21 mouse cellular contexts compared by ENCODE assay signal in the genomic region with DNA sequence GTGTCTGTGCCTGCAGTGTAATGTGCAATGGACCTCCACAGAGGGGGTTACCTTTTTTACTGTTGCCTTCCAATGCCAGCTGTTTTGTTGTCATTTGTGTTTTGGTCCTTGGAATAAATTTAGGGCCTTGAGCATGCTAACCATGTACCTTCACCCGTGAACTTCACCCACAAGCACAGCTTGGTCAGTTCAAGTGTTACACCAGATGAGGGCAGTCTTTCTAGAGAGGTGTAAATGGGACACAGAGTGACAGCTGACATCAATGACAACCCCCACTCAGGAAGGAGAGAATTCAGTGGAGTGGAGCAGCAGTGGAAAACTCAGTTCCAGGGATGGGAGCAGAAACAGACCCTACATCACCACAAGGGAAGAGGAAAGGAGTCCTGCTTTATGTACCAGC. TPM values are rescaled to one million over a fixed set of nuclear protein-coding genes. Genes with fewer than 3 reads are reported as not detected.
DNase-seq lines count a peak whose midpoint lies in the region; ATAC-seq and TF ChIP-seq lines count a peak whose summit lies in the region.
"Had no signal": no experiment of that assay in that cellular context is flagged by ENCODE, and none has a peak within 500 bp of the region (broad histone marks: within the 10 kb centered on the region; RNA-seq: fewer than 3 reads in every experiment).

No protein-coding gene starts in this region.

- peak; percentile 57 for TF ChIP-seq CTCF in heart, adult 2 months (IDR thresholded peaks at IDR 0.05)
- TF ChIP-seq CTCF in liver, postnatal 0 days (IDR thresholded peaks at IDR 0.05; ENCODE audit: low read depth), result peak; percentile 47

- no peaks in the 10 kb centered on the region for H3K9me3 ChIP-seq in liver, postnatal 0 days (ENCODE audit: low read length)
- no peaks in the 10 kb centered on the region for H3K9me3 ChIP-seq in liver, embryonic 11.5 days (ENCODE audit: control insufficient read depth, low read length)
- H3K9me3 ChIP-seq in forebrain, embryonic 12.5 days, result no peaks in the 10 kb centered on the region
- H3K9me3 ChIP-seq: heart, embryonic 13.5 days; hindbrain, embryonic 13.5 days; lung, embryonic 15.5 days; neural tube, embryonic 15.5 days had no signal

- no peak for TF ChIP-seq EP300 in heart, adult 2 months (IDR thresholded peaks at IDR 0.05; ENCODE audit: insufficient read depth, low read depth, low read length)
- no peak for TF ChIP-seq EP300 in liver, postnatal 0 days (IDR thresholded peaks at IDR 0.05; ENCODE audit: low read depth)

- no peaks in the 10 kb centered on the region for H3K36me3 ChIP-seq in heart, adult 2 months (ENCODE audit: control insufficient read depth, insufficient read depth, low read length)
- no peaks in the 10 kb centered on the region for H3K36me3 ChIP-seq in liver, postnatal 0 days (replicated peaks; ENCODE audit: insufficient read depth, low read length)
- H3K36me3 ChIP-seq in liver, embryonic 11.5 days (ENCODE audit: control insufficient read depth, insufficient read depth, low read length), result no peaks in the 10 kb centered on the region
- H3K36me3 ChIP-seq in forebrain, embryonic 12.5 days (replicated peaks), result no peaks in the 10 kb centered on the region
- H3K36me3 ChIP-seq: heart, embryonic 13.5 days; hindbrain, embryonic 13.5 days; lung, embryonic 15.5 days; neural tube, embryonic 15.5 days had no signal

- no peak overlapping the region for H3K27ac ChIP-seq in heart, adult 2 months
- H3K27ac ChIP-seq in liver, postnatal 0 days (ENCODE audit: low read depth), result no peak overlapping the region
- H3K27ac ChIP-seq in liver, embryonic 11.5 days (ENCODE audit: low read depth, low read length), result no peak overlapping the region
- no peak overlapping the region for H3K27ac ChIP-seq in forebrain, embryonic 12.5 days
- H3K27ac ChIP-seq: heart, embryonic 13.5 days; hindbrain, embryonic 13.5 days; lung, embryonic 15.5 days; neural tube, embryonic 15.5 days had no signal

- H3K4me3 ChIP-seq in heart, adult 2 months, result no peak overlapping the region
- H3K4me3 ChIP-seq in liver, postnatal 0 days (ENCODE audit: low read depth, low read length), result no peak overlapping the region
- no peak overlapping the region for H3K4me3 ChIP-seq in liver, embryonic 11.5 days (ENCODE audit: low read depth, low read length)
- H3K4me3 ChIP-seq in forebrain, embryonic 12.5 days (replicated peaks), result no peak overlapping the region
- H3K4me3 ChIP-seq: heart, embryonic 13.5 days; hindbrain, embryonic 13.5 days; lung, embryonic 15.5 days; neural tube, embryonic 15.5 days had no signal

- no peaks in the 10 kb centered on the region for H3K27me3 ChIP-seq in heart, adult 2 months (ENCODE audit: control insufficient read depth, insufficient read depth, low read length)
- H3K27me3 ChIP-seq in liver, postnatal 0 days (ENCODE audit: insufficient read depth, low read length), result no peaks in the 10 kb centered on the region
- no peaks in the 10 kb centered on the region for H3K27me3 ChIP-seq in liver, embryonic 11.5 days (replicated peaks; ENCODE audit: control insufficient read depth, insufficient read depth, low read length)
- H3K27me3 ChIP-seq in forebrain, embryonic 12.5 days, result no peaks in the 10 kb centered on the region
- H3K27me3 ChIP-seq: heart, embryonic 13.5 days; hindbrain, embryonic 13.5 days; lung, embryonic 15.5 days; neural tube, embryonic 15.5 days had no signal

- DNase-seq in heart, adult 2 months, result no peak
- no peak for DNase-seq in heart, postnatal 4 days
- no peak for DNase-seq in liver, postnatal 0 days
- no peak for DNase-seq in liver, embryonic 11.5 days (ENCODE audit: low spot score)
- peak; percentile 38 for DNase-seq in CD4-positive, CD25-positive, alpha-beta regulatory T cell, adult 2 months (ENCODE audit: low read depth, low spot score)
- no peak for DNase-seq in layer of hippocampus, postnatal 25 days (ENCODE audit: extremely low spot score in 1 of 2, low spot score in 1 of 2)
- DNase-seq: adrenal gland, adult 8-10 months; B cell, adult 2 months; cerebellum, adult 8-10 months; gastrocnemius, postnatal 14 days; left cerebral cortex, postnatal 4 days; midbrain, embryonic 14.5 days; retina, postnatal 1 day; spleen, adult 18-20 months had no signal

- WGBS in heart, adult 2 months, result 74% methylated on average over 1 of the region's 1 CpGs
- 68% methylated on average over 1 of the region's 1 CpGs for WGBS in liver, postnatal 0 days (ENCODE audit: insufficient replicate concordance)
- 71% methylated on average over 1 of the region's 1 CpGs for WGBS in liver, embryonic 11.5 days
- WGBS in forebrain, embryonic 12.5 days, result 64% methylated on average over 1 of the region's 1 CpGs

- no peaks in the 10 kb centered on the region for H3K79me2 ChIP-seq in heart, adult 2 months (replicated peaks; ENCODE audit: control insufficient read depth, insufficient read depth, low read length)

- ATAC-seq in liver, postnatal 0 days, result no peak
- no peak for ATAC-seq in liver, embryonic 11.5 days (replicated peaks; ENCODE audit: low FRiP score)
- peak; percentile 35 for ATAC-seq in inflammation-experienced regulatory T-cells, adult 6 months
- no peak for ATAC-seq in forebrain, embryonic 12.5 days (ENCODE audit: low FRiP score)
- ATAC-seq: forebrain, embryonic 16.5 days had no signal

- H3K9ac ChIP-seq in heart, adult 2 months (ENCODE audit: low read depth, low read length), result no peak overlapping the region
- H3K9ac ChIP-seq in liver, postnatal 0 days (replicated peaks), result no peak overlapping the region
- H3K9ac ChIP-seq in liver, embryonic 11.5 days (ENCODE audit: low read depth, low read length), result no peak overlapping the region
- no peak overlapping the region for H3K9ac ChIP-seq in forebrain, embryonic 12.5 days
- H3K9ac ChIP-seq: heart, embryonic 13.5 days; hindbrain, embryonic 13.5 days; lung, embryonic 15.5 days; neural tube, embryonic 15.5 days had no signal

- no peak overlapping the region for H3K4me2 ChIP-seq in liver, postnatal 0 days (ENCODE audit: low read depth, low read length)
- no peak overlapping the region for H3K4me2 ChIP-seq in liver, embryonic 11.5 days
- H3K4me2 ChIP-seq in forebrain, embryonic 12.5 days, result no peak overlapping the region
- H3K4me2 ChIP-seq: heart, embryonic 13.5 days; hindbrain, embryonic 13.5 days; lung, embryonic 15.5 days; neural tube, embryonic 15.5 days had no signal

- intact Hi-C loops in heart, adult 2 months (cut with DNase I), result no loop called here

- no peaks in the 10 kb centered on the region; the same call in 1 of the 2 replicates for H3K4me1 ChIP-seq in heart, adult 2 months (ENCODE audit: control insufficient read depth, insufficient read depth, low read length)
- no peaks in the 10 kb centered on the region for H3K4me1 ChIP-seq in liver, postnatal 0 days (ENCODE audit: insufficient read depth)
- no peaks in the 10 kb centered on the region for H3K4me1 ChIP-seq in liver, embryonic 11.5 days (replicated peaks; ENCODE audit: control insufficient read depth, insufficient read depth, low read length)
- H3K4me1 ChIP-seq in forebrain, embryonic 12.5 days, result peaks cover 5% of the 10 kb centered on the region; the same call in 1 of the 2 replicates
- H3K4me1 ChIP-seq: heart, embryonic 13.5 days; hindbrain, embryonic 13.5 days; lung, embryonic 15.5 days; neural tube, embryonic 15.5 days had no signal

- no peak for TF ChIP-seq POLR2A in heart, adult 2 months (IDR thresholded peaks at IDR 0.05; ENCODE audit: insufficient read depth, low read depth, low read length)

RNA-seq across cellular contexts. Expression of a gene that starts 12.3 kb away (rescaled TPM):
- 1 to 10 TPM in 1 of 2 experiments, under 1 TPM in 1; 0.78 to 2.9 TPM for total RNA-seq in heart, adult 2 months (2021)
- polyA plus RNA-seq in heart, adult 2 months (2012; rRNA removed), result 0.68 and 1.4 TPM in 2 replicates
- 1 to 10 TPM; 5.8 to 6.6 TPM for total RNA-seq in heart, postnatal 4 days (2021)
- polyA plus RNA-seq in liver, postnatal 0 days (2015; fragmentation: Nextera tagmentation; extraction: Ambion mirVana), result not detected in 2 replicates
- polyA plus RNA-seq in liver, embryonic 11.5 days (2014; fragmentation: Nextera tagmentation; extraction: Ambion mirVana), result 0.08 TPM in 1 of 2 replicates, not detected in the other
- 10 to 100 TPM in 2 of 3 experiments, 1 to 10 TPM in 1; 6.9 to 12.9 (median 12.5) TPM for polyA plus RNA-seq in inflammation-experienced regulatory T-cells, adult 6 months (2017; shearing (Covaris generic))
- 0.27 and 0.29 TPM in 2 replicates for polyA plus RNA-seq in forebrain, embryonic 12.5 days (2016; fragmentation: Nextera tagmentation; extraction: Ambion mirVana)
- under 1 TPM; 0.47 to 0.94 TPM for total RNA-seq in layer of hippocampus, postnatal 25 days (2021)
